Mouse (Mus musculus) kidney, postnatal 4 days (tissue): ENCODE data around the gene Lyzl6.

ENCODE experiments used
- DNase-seq, 2 experiments: peaks; one replicate each; pipeline ENCODE4 v3.0.0; 2021; ENCODE audit warnings: mixed read lengths in 2 of 2

Gene Lyzl6

GRCm38 (mm10) chr11:103638790-103639189 is at the start of gene Lyzl6:
Gene Lyzl6, minus strand, starts transcription at chr11:103638890.
- no peak for DNase-seq

DNA sequence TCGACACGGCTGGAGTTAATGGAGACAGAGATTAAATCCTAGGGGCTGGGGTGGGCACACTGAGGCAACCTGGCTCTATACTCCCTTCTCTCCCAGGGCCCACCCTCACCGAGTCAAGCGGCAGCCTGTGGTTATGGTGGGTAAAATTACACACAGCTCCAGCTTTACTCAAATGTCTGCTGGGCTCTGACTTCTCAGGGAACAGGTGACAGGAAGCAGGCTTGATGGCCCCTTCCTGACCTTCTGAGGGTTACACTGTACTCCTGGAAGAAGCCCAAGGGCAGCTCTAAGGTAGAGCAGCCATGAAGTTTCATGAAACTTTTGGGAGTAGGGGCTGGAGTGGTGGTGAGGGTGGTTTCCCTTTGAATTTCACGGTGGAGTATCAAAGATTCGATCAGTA is 48.0 kb upstream of the Lyzl6 start:
- DNase-seq = no peak

GRCm38 (mm10) chr11:103685261-103685736 is 46.6 kb upstream of the Lyzl6 start:
- no peak for DNase-seq

DNA sequence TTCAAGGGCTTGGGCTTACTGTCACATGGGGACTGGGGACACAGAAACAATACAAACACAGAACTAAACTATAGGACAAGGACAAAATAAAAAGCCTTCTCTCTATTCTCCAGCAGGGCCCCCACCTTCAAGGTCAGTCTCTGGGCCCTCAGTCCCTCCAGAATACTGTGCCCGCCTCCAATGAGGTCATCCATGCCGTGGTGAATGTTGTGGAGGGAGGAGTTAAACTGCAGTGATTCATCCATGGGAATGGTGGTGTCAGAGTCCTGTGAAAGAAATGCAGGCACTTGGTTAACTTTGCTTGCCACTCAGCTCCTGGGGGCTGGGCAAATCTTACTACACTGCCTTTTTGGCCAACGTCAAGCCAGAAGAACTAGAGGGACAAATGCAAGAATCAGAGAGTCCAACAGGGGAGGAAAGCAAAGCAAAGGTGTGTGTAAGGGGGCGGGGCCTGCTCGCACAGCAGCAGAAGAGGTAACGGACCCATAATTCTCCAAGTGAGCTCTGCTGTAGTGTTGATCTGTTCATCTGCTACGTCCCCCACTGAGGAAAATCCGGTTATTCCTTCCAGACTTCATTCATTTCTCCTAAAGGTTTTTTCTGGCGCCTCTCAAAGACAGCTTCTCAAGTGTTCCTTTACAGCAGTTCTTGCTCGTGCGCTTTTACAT is 45.1 kb upstream of the Lyzl6 start:
- DNase-seq = no peak

DNA sequence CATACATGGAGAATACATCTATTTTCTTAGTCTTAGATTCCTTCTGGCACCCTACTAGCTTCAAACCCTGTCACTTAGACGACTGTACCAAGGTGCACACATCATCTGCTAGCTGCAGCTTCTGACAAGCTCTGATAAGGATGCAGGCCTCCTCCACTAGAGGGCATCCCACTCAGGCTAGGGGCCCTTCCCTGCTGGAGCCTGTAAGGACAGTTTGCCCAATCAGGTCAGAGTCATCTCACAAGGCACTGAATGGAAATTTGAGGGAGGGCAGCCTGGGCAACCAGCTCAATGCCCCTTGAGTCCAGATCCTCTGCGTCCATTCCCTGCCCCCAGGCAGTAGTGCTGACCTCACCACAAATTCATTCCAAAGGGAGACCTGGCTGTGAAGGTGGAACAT is 38.4 kb upstream of the Lyzl6 start:
- peak; percentile 69 to 79 for DNase-seq

DNA sequence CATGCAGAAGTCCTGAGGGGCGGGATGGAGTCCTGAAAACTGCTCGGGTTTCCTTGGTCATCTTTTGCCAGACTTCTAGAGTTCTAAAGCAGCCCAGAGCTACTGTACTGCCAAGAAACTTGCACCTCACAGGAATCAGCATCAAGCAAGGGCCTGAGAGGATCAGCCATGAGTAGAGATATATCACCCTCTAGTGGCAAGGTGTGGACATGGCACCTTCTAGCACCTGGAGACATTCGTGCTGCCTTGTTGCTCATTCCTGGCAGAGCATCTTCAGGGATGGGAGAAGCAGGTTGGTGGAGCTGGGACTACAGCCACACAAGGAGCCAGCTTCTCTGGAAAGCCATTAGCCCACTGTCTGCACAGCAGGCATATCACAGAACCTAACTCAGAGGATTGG is 36.9 kb upstream of the Lyzl6 start:
- peak; percentile 52 to 68 for DNase-seq

DNA sequence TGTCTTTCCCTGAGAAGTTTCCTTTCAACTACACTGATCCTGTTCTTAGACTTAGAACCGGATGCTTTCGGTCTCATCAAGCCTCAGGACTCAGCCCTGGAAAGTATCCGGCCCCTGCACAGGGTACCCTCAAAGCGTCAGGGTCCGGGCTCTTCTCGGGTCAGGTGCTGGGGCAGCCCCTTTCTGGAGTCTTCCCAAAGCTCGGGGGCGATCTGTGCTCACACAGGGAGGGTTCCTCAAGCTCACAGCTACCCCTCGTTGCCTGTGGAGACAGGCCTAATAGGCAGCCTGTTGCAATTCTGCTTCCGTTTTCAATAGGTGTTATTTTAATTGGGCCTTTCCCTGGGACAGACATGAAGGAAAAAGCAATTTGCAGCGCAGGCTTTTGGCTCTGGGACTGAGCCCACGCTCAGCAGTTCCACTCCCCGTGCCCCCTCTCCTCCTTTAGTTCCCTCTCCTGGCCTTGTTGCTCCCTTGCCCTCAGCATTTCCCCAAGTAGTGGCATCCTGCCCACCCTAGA is 28.3 kb upstream of the Lyzl6 start:
- DNase-seq = no peak

- no peak for DNase-seq
These were observed 27.7 kb upstream of the Lyzl6 start for GRCm38 (mm10) chr11:103666181-103666906.

- DNase-seq = no peak
These were observed 27.0 kb upstream of the Lyzl6 start for GRCm38 (mm10) chr11:103665695-103666094.

- DNase-seq = no peak
These were observed 24.4 kb upstream of the Lyzl6 start for GRCm38 (mm10) chr11:103663119-103663518.

DNA sequence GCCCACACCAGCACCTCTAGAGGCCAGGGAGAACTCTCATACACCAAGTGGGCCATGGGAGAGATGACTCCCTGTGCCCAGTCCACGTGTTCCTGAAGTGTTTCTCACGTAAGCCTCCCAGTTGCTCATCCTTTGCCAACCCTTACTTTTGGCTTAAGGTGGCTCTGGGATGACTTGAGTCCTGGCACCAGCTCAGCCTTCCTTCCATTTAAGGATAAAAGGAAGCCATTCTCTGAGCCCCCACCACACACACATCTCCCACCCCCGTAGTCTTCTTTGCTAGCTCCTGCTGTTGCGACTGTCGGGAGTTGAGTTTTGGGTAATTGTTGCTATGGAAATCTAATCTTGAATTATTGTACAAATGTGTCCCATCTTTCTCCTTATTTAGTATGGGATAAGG is 23.9 kb upstream of the Lyzl6 start:
- no peak for DNase-seq

DNA sequence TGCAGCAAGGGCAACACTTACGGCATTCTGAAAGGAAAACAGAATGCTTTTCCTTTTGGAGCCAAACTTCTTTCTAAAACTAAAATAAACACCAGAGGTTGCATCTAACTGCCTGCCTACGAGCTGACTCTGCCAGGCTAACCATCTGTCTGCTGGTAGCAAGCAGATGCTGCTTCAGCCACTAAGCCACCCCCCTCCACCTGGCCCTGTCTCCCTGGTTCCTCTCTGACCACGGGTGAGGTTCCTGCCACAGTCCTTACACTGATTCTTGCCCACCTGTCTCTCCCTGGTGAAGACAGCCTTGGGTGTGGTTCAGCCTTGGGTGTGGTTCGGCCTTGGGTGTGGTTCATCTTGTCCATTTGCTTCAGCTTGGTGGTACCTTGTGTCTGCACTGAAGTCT is 23.2 kb upstream of the Lyzl6 start:
- no peak for DNase-seq

- DNase-seq = no peak
These were observed 19.5 kb upstream of the Lyzl6 start for GRCm38 (mm10) chr11:103658189-103658588.

- peak; percentile 85 to 87 for DNase-seq
These were observed 17.8 kb upstream of the Lyzl6 start for GRCm38 (mm10) chr11:103656520-103656919.

DNA sequence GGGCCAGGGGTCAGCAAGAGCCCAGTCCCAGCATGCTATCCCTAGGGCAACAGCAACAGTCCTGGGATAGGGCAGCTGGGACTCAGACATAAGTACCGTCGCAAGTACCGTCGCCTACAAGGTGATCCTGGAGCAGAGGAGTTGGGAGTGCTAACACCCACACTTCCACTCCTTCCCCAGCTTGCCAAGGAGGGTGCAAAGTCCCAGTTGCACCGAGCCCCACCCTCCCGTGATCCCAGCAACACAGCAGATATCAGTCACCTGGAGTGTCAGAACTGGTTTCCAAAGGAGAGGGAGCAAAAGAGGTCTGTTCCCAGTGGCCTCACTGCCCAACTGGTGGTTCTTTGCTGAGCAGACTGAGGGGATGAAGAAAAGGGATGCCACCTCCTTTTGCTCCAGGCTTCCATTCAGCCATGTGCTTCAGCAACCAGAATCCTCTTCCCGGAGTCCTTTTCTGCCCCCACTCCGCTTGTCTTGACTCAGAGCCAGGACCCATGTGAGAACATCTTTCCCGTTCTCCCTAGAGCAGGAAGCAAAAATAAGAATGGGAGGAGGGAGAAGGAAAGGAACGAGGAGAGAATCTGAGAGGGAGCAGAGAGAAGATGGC is 14.8 kb upstream of the Lyzl6 start:
- no peak for DNase-seq

- no peak for DNase-seq
These were observed 12.7 kb upstream of the Lyzl6 start for GRCm38 (mm10) chr11:103651426-103651825.

GRCm38 (mm10) chr11:103649983-103650493 is 11.3 kb upstream of the Lyzl6 start:
- DNase-seq = peak; percentile 14 to 20

DNA sequence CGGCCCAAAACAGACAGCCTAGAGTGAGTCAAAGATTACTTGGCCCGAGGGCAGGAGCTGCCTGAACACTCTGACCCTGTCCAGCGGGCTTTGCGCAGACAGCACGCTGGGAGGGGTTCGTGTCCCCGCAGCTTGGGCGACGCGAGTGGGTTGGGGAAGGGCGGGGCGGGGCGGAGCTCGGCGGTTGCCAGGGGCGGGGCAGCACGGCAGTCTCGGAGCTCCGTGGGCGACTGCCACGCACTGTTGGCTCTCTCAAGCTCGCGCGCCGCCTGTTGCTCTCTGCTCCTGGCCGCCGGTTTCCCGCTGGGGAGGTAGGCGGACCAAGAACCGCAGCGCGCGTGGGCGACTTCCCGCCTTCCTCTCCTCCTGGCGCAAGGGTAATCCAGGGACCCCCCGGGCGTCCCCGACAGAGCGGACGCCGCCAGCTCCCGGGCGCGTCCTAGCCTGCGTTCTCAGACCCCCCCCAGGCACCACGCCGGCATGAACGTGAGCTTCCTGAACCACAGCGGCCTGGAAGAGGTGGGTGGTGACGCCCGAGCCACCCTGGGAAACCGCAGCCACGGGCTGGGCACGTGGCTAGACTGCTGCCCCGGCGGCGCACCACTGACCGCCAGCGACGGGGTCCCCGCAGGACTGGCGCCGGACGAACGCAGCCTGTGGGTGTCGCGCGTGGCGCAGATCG is 10.8 kb upstream of the Lyzl6 start, which contains the start of gene Rprml:
TSS of gene Rprml (plus strand) at position 270 of the 682 bp plus-strand sequence.
- DNase-seq = peak; percentile 13 to 22

GRCm38 (mm10) chr11:103648656-103649055 is 10.0 kb upstream of the Lyzl6 start:
- no peak for DNase-seq

DNA sequence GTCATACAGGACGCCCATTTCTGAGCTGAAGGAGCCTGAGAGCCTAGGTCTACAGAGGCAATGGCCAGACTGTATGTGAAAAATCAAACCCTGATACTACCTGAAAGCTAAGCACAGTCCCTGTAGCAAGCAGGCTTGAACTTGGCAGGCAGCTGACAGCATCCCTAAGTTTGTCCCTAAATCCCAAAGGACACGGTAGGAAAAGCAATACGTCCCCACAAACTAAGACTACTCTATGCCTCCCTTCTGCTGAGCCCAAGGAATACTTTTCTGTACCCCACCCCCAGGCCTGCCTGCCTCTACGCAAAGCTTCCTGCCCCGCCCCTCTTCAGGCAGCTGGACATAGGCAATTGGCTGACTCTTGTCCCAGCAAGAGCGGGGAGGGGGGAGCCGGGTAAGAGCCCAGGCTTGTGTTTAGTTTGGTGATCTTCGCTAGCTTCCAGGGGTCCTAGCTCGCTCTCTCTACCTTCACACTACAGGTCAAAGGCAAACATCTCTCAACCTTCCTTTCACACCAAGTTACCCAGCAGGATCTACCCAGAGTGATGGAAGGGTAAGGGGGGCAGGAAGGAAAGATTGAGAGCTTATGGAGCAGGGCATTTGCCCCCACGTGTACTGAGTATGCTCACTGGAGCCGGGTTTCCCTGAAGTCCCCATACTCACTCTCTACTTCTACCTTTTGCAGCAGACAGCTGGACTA is 9.4 kb upstream of the Lyzl6 start:
- DNase-seq = peak; percentile 16 to 17

DNA sequence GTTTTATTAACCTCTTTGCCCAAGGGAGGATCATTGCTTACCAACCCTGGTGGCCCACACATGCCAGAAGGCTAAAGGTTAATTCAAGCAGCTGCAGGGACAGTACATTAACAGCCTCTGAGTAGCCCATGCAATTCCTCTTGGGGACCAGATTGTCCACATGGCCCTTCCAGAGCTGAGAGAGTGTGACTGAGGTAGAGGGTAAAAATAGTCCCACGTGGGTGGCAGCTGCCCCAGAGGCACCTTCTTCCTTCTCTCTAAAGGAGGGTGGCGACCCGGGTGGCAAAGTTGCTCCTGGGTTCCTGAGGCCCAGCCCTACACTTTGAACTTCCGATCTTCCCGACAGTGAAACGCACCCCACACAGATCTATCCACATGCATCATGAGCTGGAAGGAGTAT is 7.6 kb upstream of the Lyzl6 start:
- no peak for DNase-seq

GRCm38 (mm10) chr11:103645731-103646130 is 7.0 kb upstream of the Lyzl6 start:
- no peak for DNase-seq
